Mouse (Mus musculus) MEL (cell line): ENCODE measurements at regions not wholly inside any gene's neighbourhood (a gene's known extent, or its start where the extent isn't known, plus 50 kb on each side); places are given as distances from the start of the nearest gene placed in this dataset.

Experiments
- DNase-seq: peaks from one replicate; pipeline ENCODE4 v3.0.0; 2011; ENCODE audit warnings: low read depth, low spot score
- H3K27ac ChIP-seq: 2 replicates; pipeline ENCODE4 v1.5.1; 2012; ENCODE audit warnings: low read depth, mild to moderate bottlenecking, control low read depth, low read length, moderate library complexity; ENCODE audit not compliant: control insufficient read depth
- H3K27me3 ChIP-seq, 2 experiments: fragments of 150-350 bp in 1 of 2; sonication (generic) in 1 of 2; 2 replicates each; pipeline ENCODE4 v1.6.1; 2012; ENCODE audit warnings: low read length in 2 of 2, mild to moderate bottlenecking in 2 of 2, improper control_type of control experiment in 1 of 2, moderate library complexity in 1 of 2; ENCODE audit not compliant: insufficient read depth in 2 of 2, control insufficient read depth in 1 of 2
- H3K36me3 ChIP-seq, 2 experiments: 2 replicates each; pipeline ENCODE4 v1.6.1; 2012 to 2014; ENCODE audit warnings: low read length in 2 of 2, improper control_type of control experiment in 1 of 2, inconsistent platforms in 1 of 2, mild to moderate bottlenecking in 1 of 2; ENCODE audit not compliant: insufficient read depth in 2 of 2, control insufficient read depth in 1 of 2
- H3K4me1 ChIP-seq, 2 experiments: fragments of 150-350 bp in 1 of 2; sonication (generic) in 1 of 2; 2 replicates each; pipeline ENCODE4 v1.6.1; 2012; ENCODE audit warnings: low read length in 2 of 2, improper control_type of control experiment in 1 of 2, mild to moderate bottlenecking in 1 of 2; ENCODE audit not compliant: insufficient read depth in 2 of 2, control insufficient read depth in 1 of 2
- H3K4me3 ChIP-seq, 2 experiments: fragments of 150-350 bp in 1 of 2; sonication (generic) in 1 of 2; 2 replicates each; pipeline ENCODE4 v1.5.1; 2012; ENCODE audit warnings: low read depth in 2 of 2, low read length in 2 of 2, mild to moderate bottlenecking in 2 of 2, moderate library complexity in 2 of 2, control low read depth in 1 of 2, improper control_type of control experiment in 1 of 2; ENCODE audit not compliant: control insufficient read depth in 1 of 2, insufficient read depth in 1 of 2
- H3K79me2 ChIP-seq: 2 replicates; pipeline ENCODE4 v1.6.1; 2012; ENCODE audit warnings: mild to moderate bottlenecking, low read length, moderate library complexity; ENCODE audit not compliant: control insufficient read depth, poor library complexity, insufficient read depth
- H3K9ac ChIP-seq: 2 replicates; pipeline ENCODE4 v1.6.1; 2012; ENCODE audit warnings: low read depth, mild to moderate bottlenecking, control low read depth, low read length, moderate library complexity; ENCODE audit not compliant: control insufficient read depth, poor library complexity, severe bottlenecking
- H3K9me3 ChIP-seq: fragments of 150-350 bp; sonication (generic); replicated peaks from 2 replicates; pipeline ENCODE4 v1.6.1; 2012; ENCODE audit warnings: mild to moderate bottlenecking, low read length, improper control_type of control experiment, moderate library complexity; ENCODE audit not compliant: insufficient read depth
- CHD1 ChIP-seq: IDR thresholded peaks from 2 replicates; pipeline ENCODE4 v1.6.1; 2012; ENCODE audit warnings: low read depth, mild to moderate bottlenecking, inconsistent platforms, low read length, improper control_type of control experiment
- CTCF ChIP-seq, 3 experiments: IDR thresholded peaks in 2 of 3; conservative IDR thresholded peaks in 1 of 3; 2 replicates each; pipeline ENCODE4 v1.5.1; 2011 to 2012; ENCODE audit warnings: low read length in 3 of 3, low read depth in 2 of 3, mild to moderate bottlenecking in 2 of 3, improper control_type of control experiment in 1 of 3, inconsistent platforms in 1 of 3, mixed read lengths in 1 of 3, moderate library complexity in 1 of 3; ENCODE audit not compliant: control insufficient read depth in 1 of 3, insufficient read depth in 1 of 3, poor library complexity in 1 of 3, severe bottlenecking in 1 of 3
- ELF1 ChIP-seq: IDR thresholded peaks from 2 replicates; pipeline ENCODE4 v1.6.1; 2014; ENCODE audit warnings: low read depth, mild to moderate bottlenecking, inconsistent platforms, low read length, improper control_type of control experiment, moderate library complexity
- EP300 ChIP-seq, 2 experiments: IDR thresholded peaks; 2 replicates each; pipeline ENCODE4 v1.6.1; 2011; ENCODE audit warnings: improper control_type of control experiment in 2 of 2, low read length in 2 of 2, low read depth in 1 of 2, mild to moderate bottlenecking in 1 of 2
- ETS1 ChIP-seq: IDR thresholded peaks from 2 replicates; pipeline ENCODE4 v1.6.1; 2012; ENCODE audit warnings: low read depth, mild to moderate bottlenecking, inconsistent platforms, low read length, improper control_type of control experiment, moderate library complexity
- GABPA ChIP-seq: IDR thresholded peaks from 2 replicates; pipeline ENCODE4 v1.6.1; 2012; ENCODE audit warnings: low read depth, mild to moderate bottlenecking, inconsistent platforms, low read length, improper control_type of control experiment, moderate library complexity
- GATA1 ChIP-seq: IDR thresholded peaks from 2 replicates; pipeline ENCODE4 v1.6.1; 2011; ENCODE audit warnings: low read depth, low read length, improper control_type of control experiment
- HCFC1 ChIP-seq: IDR thresholded peaks from 2 replicates; pipeline ENCODE4 v1.6.1; 2012; ENCODE audit warnings: low read depth, mild to moderate bottlenecking, inconsistent platforms, low read length, improper control_type of control experiment, moderate library complexity
- KAT2A ChIP-seq: conservative IDR thresholded peaks from 2 replicates; pipeline ENCODE4 v1.6.1; 2012; ENCODE audit warnings: low read depth, low read length, improper control_type of control experiment, inconsistent platforms
- MAFK ChIP-seq: IDR thresholded peaks from 2 replicates; pipeline ENCODE4 v1.6.1; 2011; ENCODE audit warnings: low read depth, mild to moderate bottlenecking, low read length, improper control_type of control experiment, borderline replicate concordance
- MAX ChIP-seq: IDR thresholded peaks from 2 replicates; pipeline ENCODE4 v1.6.1; 2011; ENCODE audit warnings: low read length, improper control_type of control experiment
- MEF2A ChIP-seq: IDR thresholded peaks from 2 replicates; pipeline ENCODE4 v1.6.1; 2014; ENCODE audit warnings: low read depth, mild to moderate bottlenecking, inconsistent platforms, low read length, improper control_type of control experiment; ENCODE audit not compliant: poor library complexity, insufficient replicate concordance, severe bottlenecking; ENCODE audit errors: extremely low read depth
- MXI1 ChIP-seq: IDR thresholded peaks from 2 replicates; pipeline ENCODE4 v1.6.1; 2011; ENCODE audit warnings: mild to moderate bottlenecking, low read depth, low read length, improper control_type of control experiment
- MYB ChIP-seq: IDR thresholded peaks from 2 replicates; pipeline ENCODE4 v1.6.1; 2011; ENCODE audit warnings: mild to moderate bottlenecking, low read depth, low read length, improper control_type of control experiment
- NRF1 ChIP-seq: IDR thresholded peaks from 2 replicates; pipeline ENCODE4 v1.6.1; 2014; ENCODE audit warnings: low read depth, mild to moderate bottlenecking, inconsistent platforms, low read length, improper control_type of control experiment, moderate library complexity; ENCODE audit not compliant: poor library complexity, insufficient read depth, severe bottlenecking
- POLR2A ChIP-seq, 2 experiments: IDR thresholded peaks; 2 replicates each; pipeline ENCODE4 v1.6.1; 2011 to 2012; ENCODE audit warnings: low read length in 2 of 2, mild to moderate bottlenecking in 2 of 2, control low read depth in 1 of 2, improper control_type of control experiment in 1 of 2, low read depth in 1 of 2, moderate library complexity in 1 of 2; ENCODE audit not compliant: control insufficient read depth in 1 of 2, insufficient read depth in 1 of 2, poor library complexity in 1 of 2
- RAD21 ChIP-seq: IDR thresholded peaks from 2 replicates; pipeline ENCODE4 v1.6.1; 2011; ENCODE audit warnings: mild to moderate bottlenecking, low read depth, low read length, improper control_type of control experiment
- SMC3 ChIP-seq: IDR thresholded peaks from 2 replicates; pipeline ENCODE4 v1.6.1; 2011; ENCODE audit warnings: low read depth, low read length, improper control_type of control experiment
- TBP ChIP-seq: IDR thresholded peaks from 2 replicates; pipeline ENCODE4 v1.8.0; 2011; ENCODE audit warnings: low read depth, low read length, improper control_type of control experiment
- TCF12 ChIP-seq: IDR thresholded peaks from 2 replicates; pipeline ENCODE4 v1.6.1; 2014; ENCODE audit warnings: low read depth, mild to moderate bottlenecking, inconsistent platforms, low read length, improper control_type of control experiment, moderate library complexity
- UBTF ChIP-seq: IDR thresholded peaks from 2 replicates; pipeline ENCODE4 v1.6.1; 2012; ENCODE audit warnings: low read depth, mild to moderate bottlenecking, inconsistent platforms, low read length, improper control_type of control experiment, moderate library complexity, borderline replicate concordance; ENCODE audit not compliant: insufficient read depth
- USF2 ChIP-seq, 2 experiments: IDR thresholded peaks; 2 replicates each; pipeline ENCODE4 v1.6.1; 2011 to 2012; ENCODE audit warnings: improper control_type of control experiment in 2 of 2, low read length in 2 of 2, borderline replicate concordance in 1 of 2, inconsistent platforms in 1 of 2, low read depth in 1 of 2, mild to moderate bottlenecking in 1 of 2; ENCODE audit not compliant: insufficient read depth in 1 of 2
- ZC3H11A ChIP-seq: IDR thresholded peaks from 2 replicates; pipeline ENCODE4 v1.6.1; 2012; ENCODE audit warnings: low read depth, mild to moderate bottlenecking, inconsistent platforms, low read length, improper control_type of control experiment

- H3K4me1 ChIP-seq: no peaks in the 10 kb centered on the region
- no peaks in the 10 kb centered on the region for H3K9me3 ChIP-seq
- no peaks in the 10 kb centered on the region for H3K79me2 ChIP-seq
- no peak overlapping the region for H3K27ac ChIP-seq
- no peaks in the 10 kb centered on the region for H3K36me3 ChIP-seq
- no peak overlapping the region for H3K4me3 ChIP-seq
- DNase-seq: no peak
- TF ChIP-seq MAFK (no peak), UBTF (no peak), MAX (no peak), GABPA (no peak), CTCF (IDR thresholded peaks at IDR 0.05 in 2 of 3, conservative IDR thresholded peaks at IDR 0.05 in 1 of 3; ENCODE audit: control insufficient read depth in 1 of 3, insufficient read depth in 1 of 3, low read depth in 2 of 3, low read length in 3 of 3, poor library complexity in 1 of 3, severe bottlenecking in 1 of 3) (no peak)
- TF ChIP-seq, all 39 proteins: peak for 0
- H3K27me3 ChIP-seq: no peaks in the 10 kb centered on the region; a peak in 1 of 4 replicates
- no peak overlapping the region for H3K9ac ChIP-seq
Observed at GRCm38 (mm10) chr4:87718166-87718805, 314.9 kb downstream of the Mllt3 start.

- no peak for TF ChIP-seq SMC3
- no peak for TF ChIP-seq USF2 (IDR thresholded peaks at IDR 0.05; ENCODE audit: borderline replicate concordance in 1 of 2, insufficient read depth in 1 of 2, low read depth in 1 of 2, low read length in 2 of 2)
- TF ChIP-seq TCF12: no peak
- TF ChIP-seq TBP: no peak
- TF ChIP-seq MYB: no peak
- no peak for TF ChIP-seq ELF1
- no peak for TF ChIP-seq RAD21
- no peak for TF ChIP-seq MEF2A
- TF ChIP-seq ETS1: no peak
- no peak for TF ChIP-seq CHD1
- TF ChIP-seq MXI1: no peak
- TF ChIP-seq KAT2A: no peak
- TF ChIP-seq NRF1: no peak
- TF ChIP-seq GATA1: no peak
- TF ChIP-seq GABPA: no peak
- no peak for TF ChIP-seq POLR2A (IDR thresholded peaks at IDR 0.05; ENCODE audit: control insufficient read depth in 1 of 2, insufficient read depth in 1 of 2, low read depth in 1 of 2, low read length in 2 of 2, poor library complexity in 1 of 2)
- TF ChIP-seq UBTF: no peak
- TF ChIP-seq HCFC1: no peak
- no peak for TF ChIP-seq ZC3H11A
- TF ChIP-seq EP300 (IDR thresholded peaks at IDR 0.05; ENCODE audit: low read depth in 1 of 2, low read length in 2 of 2): no peak
- Histone ChIP-seq H3K36me3 (no peaks in the 10 kb centered on the region), H3K79me2 (no peaks in the 10 kb centered on the region), H3K9ac (no peak overlapping the region), H3K9me3 (no peaks in the 10 kb centered on the region), H3K27ac (no peak overlapping the region), H3K27me3 (no peaks in the 10 kb centered on the region; a peak in 1 of 4 replicates), H3K4me3 (no peak overlapping the region), H3K4me1 (no peaks in the 10 kb centered on the region)
- no peak for DNase-seq
Observed at GRCm38 (mm10) chr4:87715212-87715933, 317.8 kb downstream of the Mllt3 start.
